Mouse (Mus musculus): ENCODE results near the gene Alyref. TPM values are rescaled to one million over a fixed set of nuclear protein-coding genes. Genes with fewer than 3 reads are reported as not detected.
A peak's percentile ranks its signal among the peaks of the same experiment; 100 is the strongest.
"Not testable (repeated sequence)": the region's sequence is repeated elsewhere in the genome, so short reads cannot be mapped to it uniquely, and the experiment has no call there.

Alyref gene
- polyA plus RNA-seq, 1 experiment from 2014 or later = 358 TPM

DNA sequence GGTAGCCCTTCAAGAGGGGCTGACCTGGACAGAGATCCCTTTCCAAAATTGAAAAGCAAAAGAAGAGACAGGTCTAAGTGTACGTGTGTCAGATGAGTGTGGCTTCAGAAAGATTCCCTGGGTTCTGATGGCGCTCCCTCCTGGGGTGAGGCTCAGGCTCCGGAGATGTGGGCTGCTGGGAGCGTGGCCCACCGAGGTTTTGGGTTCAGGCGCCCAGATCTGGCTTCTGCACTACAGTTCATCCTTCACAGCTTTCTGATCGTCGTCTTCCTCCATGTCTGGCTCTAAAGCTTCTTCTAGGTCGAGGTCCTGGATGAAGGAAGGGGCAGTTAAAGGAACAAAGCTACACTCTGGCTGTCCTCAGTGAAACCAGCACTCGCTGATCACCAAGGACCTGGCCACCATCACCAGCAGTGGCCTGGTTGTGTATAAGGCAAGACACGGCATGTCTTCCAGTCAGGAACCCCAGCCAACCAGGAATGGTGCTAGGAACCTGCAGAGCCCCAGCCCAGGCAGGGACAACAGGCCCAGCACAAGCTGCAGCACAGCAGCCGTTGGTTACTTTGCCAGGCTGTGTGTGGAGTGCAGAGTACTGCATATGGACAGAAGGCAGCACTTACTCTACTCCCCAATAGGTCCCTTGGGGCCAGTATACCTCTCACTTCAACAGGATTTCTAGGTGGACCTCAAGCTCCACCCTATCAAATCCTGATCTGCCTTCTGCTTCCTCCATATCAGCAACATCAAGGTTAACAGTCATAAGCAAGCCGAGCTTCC, 37.0 kb downstream of the Alyref start:
- no peak for ATAC-seq
- 96% methylated on average over 13 of the region's 13 CpGs for WGBS
- Histone ChIP-seq H3K9ac (replicated peaks) (no peak overlapping the region), H3K36me3 (peaks cover 74% of the 10 kb centered on the region), H3K4me3 (replicated peaks) (no peak overlapping the region), H3K27ac (no peak overlapping the region), H3K4me2 (replicated peaks) (no peak overlapping the region), H3K27me3 (no peaks in the 10 kb centered on the region), H3K9me3 (no peaks in the 10 kb centered on the region), H3K4me1 (replicated peaks) (no peaks in the 10 kb centered on the region)

DNA sequence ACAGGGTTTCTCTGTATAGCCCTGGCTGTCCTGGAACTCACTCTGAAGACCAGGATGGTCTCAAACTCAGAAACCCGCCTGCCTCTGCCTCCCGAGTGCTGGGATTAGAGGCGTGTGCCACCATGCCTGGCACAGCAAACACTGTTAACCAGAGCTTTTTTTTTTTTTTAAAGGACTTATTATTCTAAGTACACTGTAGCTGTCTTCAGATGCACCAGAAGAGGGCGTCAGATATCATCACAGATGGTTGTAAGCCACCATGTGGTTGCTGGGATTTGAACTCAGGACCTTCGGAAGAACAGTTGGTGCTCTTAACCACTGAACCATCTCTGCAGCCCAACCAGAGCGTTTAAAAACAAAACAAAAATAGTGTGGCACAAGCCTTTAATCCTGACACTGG, 39.3 kb downstream of the Alyref start:
- WGBS = 91% methylated on average over 6 of the region's 6 CpGs
- H3K4me3 ChIP-seq (replicated peaks); H3K4me1 ChIP-seq (replicated peaks); H3K4me2 ChIP-seq (replicated peaks); H3K27ac ChIP-seq; H3K9ac ChIP-seq (replicated peaks); H3K9me3 ChIP-seq; H3K27me3 ChIP-seq; ATAC-seq: not testable (repeated sequence)
- H3K36me3 ChIP-seq = peaks cover 52% of the 10 kb centered on the region

DNA sequence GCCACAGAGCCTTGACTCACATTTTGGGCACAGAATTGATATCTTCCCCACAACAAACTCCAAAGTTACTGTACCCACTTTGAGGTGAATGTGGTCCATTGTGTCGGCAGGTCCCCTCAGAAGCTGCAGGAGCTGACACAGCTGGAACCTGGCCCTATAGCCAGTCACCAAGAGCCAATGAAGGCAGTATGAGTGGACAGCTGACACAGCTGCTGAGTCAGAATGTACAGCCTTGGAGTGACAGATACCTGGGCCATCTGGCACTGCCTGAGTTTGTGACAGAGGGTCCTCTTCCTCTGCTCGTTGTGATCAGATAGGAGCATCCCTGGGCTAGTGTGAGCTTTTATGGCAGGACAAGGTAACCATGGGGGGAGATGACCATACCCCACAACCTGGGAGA, 42.9 kb downstream of the Alyref start:
- no peaks in the 10 kb centered on the region for H3K9me3 ChIP-seq
- H3K9ac ChIP-seq (replicated peaks) = no peak overlapping the region
- no peaks in the 10 kb centered on the region for H3K27me3 ChIP-seq
- H3K4me1 ChIP-seq (replicated peaks) = peaks cover 3% of the 10 kb centered on the region
- H3K4me3 ChIP-seq (replicated peaks) = no peak overlapping the region
- H3K4me2 ChIP-seq (replicated peaks) = no peak overlapping the region
- ATAC-seq = no peak
- 88% methylated on average over 2 of the region's 2 CpGs for WGBS
- no peak overlapping the region for H3K27ac ChIP-seq
- peaks cover 16% of the 10 kb centered on the region for H3K36me3 ChIP-seq

DNA sequence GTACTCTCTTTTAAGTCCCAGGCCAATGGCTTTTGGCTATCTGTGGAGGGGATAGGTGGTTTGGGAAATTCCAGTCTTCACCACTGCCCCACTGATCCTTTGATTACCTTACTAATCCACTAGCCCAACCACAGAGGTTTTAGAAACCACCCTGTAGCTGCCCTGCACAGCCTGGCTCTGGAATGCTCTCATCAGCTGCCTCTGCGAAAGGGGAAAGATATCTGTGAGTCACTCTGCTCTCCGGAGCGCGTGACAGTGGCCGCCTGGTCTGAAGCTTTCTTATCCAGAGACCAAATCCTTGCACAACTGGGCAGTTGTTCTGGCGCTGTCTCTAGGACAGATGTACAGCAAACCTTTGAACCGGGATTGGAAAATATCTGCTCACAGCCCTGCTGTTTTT, 43.3 kb downstream of the Alyref start:
- H3K36me3 ChIP-seq = peaks cover 12% of the 10 kb centered on the region

DNA sequence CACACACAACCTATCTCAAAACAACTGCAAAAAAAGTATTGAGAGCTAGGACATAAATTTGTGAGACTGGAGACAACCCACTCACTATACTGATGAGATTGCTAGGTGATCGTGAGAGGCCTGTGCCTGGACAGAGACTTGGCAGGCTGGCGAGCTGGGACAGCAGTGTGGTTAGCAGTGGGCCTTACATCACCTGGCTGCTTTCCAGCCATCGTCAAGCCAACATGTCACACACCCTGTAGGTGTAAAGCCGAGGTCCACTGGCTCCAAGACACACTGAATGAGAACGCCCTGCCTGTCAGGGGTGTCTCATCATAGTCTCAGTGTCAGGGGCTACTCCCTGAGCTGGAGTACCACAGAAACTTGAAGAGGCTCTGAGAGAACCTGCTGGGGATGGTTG, 45.4 kb downstream of the Alyref start:
- WGBS = 75% methylated on average over 5 of the region's 5 CpGs
- Histone ChIP-seq H3K27me3 (no peaks in the 10 kb centered on the region), H3K4me3 (replicated peaks) (no peak overlapping the region), H3K9ac (replicated peaks) (no peak overlapping the region), H3K4me2 (replicated peaks) (no peak overlapping the region), H3K9me3 (no peaks in the 10 kb centered on the region), H3K4me1 (replicated peaks) (peaks cover 21% of the 10 kb centered on the region), H3K27ac (no peak overlapping the region), H3K36me3 (no peaks in the 10 kb centered on the region)
- ATAC-seq = no peak

More for the DNA sequence above, 43.3 kb downstream of the Alyref start:
- WGBS = 82% methylated on average over 7 of the region's 7 CpGs
- H3K4me1 ChIP-seq (replicated peaks) = peaks cover 7% of the 10 kb centered on the region
- H3K27me3 ChIP-seq = no peaks in the 10 kb centered on the region
- no peak overlapping the region for H3K27ac ChIP-seq
- no peaks in the 10 kb centered on the region for H3K9me3 ChIP-seq
- no peak overlapping the region for H3K4me2 ChIP-seq (replicated peaks)
- H3K9ac ChIP-seq (replicated peaks) = no peak overlapping the region
- ATAC-seq = no peak
- H3K4me3 ChIP-seq (replicated peaks) = no peak overlapping the region

DNA sequence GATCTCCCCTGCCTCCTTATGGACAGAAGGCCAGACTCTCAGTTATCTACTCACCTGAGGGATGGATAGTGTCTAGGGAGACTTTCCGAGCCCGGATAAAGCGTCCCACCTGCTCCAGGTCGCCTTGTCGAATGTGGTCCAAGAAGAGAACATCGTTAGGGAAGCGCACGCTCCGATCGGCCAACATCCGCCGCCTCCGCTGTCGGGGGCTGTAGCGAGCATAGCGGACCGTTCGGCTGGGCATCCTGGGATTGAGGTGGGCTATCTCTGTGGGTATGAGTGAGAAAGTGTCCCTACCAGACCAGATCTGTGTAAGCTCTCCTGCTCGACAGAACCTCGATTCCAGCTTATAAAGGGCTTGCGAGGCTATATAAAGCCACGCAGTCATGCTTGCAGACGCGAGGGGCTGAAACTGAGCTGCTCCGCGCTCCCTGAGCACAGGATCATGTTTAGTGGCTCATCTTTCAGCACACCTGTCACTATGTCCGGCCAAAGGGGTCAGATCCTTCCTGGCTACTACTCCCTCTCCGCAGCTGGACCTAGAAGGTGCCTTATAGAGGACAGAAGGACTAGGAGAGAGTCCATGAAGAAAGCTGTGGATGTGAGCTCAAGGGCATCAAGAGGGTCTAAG, 47.2 kb downstream of the Alyref start, which contains the start of gene Ppp1r27:
Gene Ppp1r27 (minus strand): TSS at position 323 of the 631 bp plus-strand sequence.
- Histone ChIP-seq H3K9ac (replicated peaks) (peak within 1 kb of the TSS; percentile 98), H3K4me2 (replicated peaks) (peak within 1 kb of the TSS; percentile 96), H3K4me1 (replicated peaks) (peaks cover 29% of the 10 kb centered on the region), H3K9me3 (no peaks in the 10 kb centered on the region), H3K4me3 (replicated peaks) (peak within 1 kb of the TSS; percentile 99), H3K27me3 (no peaks in the 10 kb centered on the region), H3K36me3 (no peaks in the 10 kb centered on the region), H3K27ac (peak within 1 kb of the TSS; percentile 83)
- ATAC-seq = no peak
- WGBS = 94% methylated on average over 28 of the region's 28 CpGs

DNA sequence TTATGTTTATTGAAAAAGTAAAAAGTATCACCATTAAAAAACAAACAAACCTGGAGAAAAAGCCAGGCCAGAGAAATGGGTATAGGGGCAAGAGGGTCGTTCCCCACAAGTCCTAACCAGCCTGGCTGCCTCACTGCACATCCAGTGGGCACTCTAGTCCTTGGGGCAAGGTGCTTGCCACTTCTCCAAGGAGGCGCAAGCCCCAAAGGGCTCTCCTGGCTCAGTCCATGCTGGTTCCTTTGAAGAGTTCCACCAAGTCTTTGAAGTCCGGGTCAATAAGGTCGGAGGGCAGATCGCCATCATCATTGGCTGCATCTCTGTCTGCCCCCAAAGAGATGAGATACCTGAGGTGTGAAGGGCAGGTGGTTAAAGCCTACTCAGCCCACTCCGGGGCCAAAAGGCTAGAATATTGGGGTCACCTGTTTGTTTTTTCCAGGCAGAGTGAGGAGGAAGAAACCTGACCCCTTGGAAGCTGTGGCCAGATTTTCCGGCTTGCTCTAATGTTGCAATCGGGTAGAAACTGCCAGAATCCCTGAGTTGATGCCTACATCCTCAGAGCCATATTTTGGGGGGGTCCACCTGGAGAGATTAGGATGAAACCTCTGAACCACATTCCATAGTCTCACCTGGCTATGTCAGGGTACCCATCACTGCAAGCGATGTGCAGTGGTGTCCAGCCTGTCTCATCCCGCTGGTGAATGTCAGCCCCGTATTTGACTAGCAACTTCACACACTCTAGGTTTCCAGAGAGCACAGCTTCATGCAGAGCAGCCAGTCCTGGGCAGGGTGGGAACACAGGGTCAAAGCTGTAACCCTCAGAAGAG, 48.0 kb downstream of the Alyref start:
- Histone ChIP-seq H3K4me2 (replicated peaks) (peak overlapping the region; percentile 96), H3K27ac (peak overlapping the region; percentile 83), H3K27me3 (no peaks in the 10 kb centered on the region), H3K4me1 (replicated peaks) (peaks cover 31% of the 10 kb centered on the region), H3K36me3 (no peaks in the 10 kb centered on the region), H3K9ac (replicated peaks) (peak overlapping the region; percentile 98), H3K4me3 (replicated peaks) (peak overlapping the region; percentile 99), H3K9me3 (no peaks in the 10 kb centered on the region)
- peak; percentile 62 for ATAC-seq
- WGBS = 76% methylated on average over 11 of the region's 11 CpGs

DNA sequence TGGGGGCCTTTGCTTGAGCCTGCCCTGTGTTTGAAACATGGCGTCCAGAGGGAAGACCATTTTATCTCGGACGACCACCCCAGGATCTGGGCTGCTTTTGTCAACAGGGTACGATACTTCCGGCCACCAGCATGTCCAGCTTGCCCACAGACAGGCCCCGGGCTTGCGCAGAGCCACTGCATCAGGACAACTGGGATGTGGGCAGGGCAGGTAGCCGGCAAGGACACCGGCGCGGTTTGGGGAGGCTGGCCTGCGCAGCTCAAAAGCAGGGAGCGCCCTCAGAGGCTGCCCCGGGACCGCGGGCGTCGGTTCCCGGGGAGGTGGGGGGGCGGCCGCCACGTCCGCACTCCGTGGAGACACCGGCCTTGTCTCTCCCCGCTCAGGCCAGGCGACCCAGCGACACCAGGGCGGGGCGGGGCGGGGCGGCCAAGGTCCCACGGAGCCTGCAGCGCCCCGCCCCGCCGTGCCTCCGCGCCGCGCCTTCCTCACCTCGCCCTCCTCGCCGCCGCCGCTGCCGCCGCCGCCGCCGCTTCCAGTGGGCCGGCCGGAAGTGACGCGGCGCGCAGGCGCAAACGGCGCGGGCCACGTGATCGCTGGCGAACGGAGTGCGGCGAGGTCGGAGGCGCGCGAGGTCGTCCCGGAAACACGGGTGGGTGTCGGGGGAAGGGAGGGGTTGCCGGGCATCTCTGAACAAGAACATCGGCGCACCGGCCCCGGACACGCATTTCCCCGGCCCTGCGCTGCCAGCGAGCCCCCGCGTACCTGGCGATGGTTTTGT, 48.8 kb downstream of the Alyref start, which contains the start of gene Mcrip1:
Gene Mcrip1 (minus strand): TSS at position 560 of the 778 bp plus-strand sequence.
- H3K9me3 ChIP-seq = no peaks in the 10 kb centered on the region
- peak within 1 kb of the TSS; percentile 98 for H3K9ac ChIP-seq (replicated peaks)
- H3K4me3 ChIP-seq (replicated peaks) = peak within 1 kb of the TSS; percentile 99
- no peaks in the 10 kb centered on the region for H3K27me3 ChIP-seq
- under 1% methylated on average over 70 of the region's 87 CpGs for whole genome bisulfite sequencing
- peak within 1 kb of the TSS; percentile 83 for H3K27ac ChIP-seq
- peak; percentile 90 for ATAC-seq
- peak within 1 kb of the TSS; percentile 96 for H3K4me2 ChIP-seq (replicated peaks)
- H3K36me3 ChIP-seq = peaks cover 8% of the 10 kb centered on the region
- peaks cover 31% of the 10 kb centered on the region for H3K4me1 ChIP-seq (replicated peaks)

DNA sequence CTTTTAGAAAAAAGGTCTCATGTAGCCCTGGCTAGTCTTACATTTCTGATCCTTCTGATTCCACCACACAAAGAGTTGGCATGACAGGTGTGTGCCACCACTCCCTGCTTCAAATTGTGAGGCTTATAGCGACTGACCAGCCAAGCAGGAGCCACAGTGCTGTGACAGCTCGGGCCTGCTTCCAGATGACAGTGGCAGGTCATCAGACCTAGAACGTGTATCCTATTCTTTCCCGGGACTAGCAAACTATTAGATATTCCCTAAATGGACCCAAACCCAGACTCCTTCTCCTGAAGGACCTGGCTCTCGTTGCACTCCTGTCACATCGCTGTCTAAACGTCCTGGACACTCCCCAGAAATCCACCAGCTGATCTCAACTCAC, 49.4 kb downstream of the Alyref start:
- Histone ChIP-seq H3K9ac (replicated peaks) (peak overlapping the region; percentile 98), H3K4me2 (replicated peaks) (peak overlapping the region; percentile 96), H3K36me3 (peaks cover 14% of the 10 kb centered on the region), H3K4me1 (replicated peaks) (peaks cover 31% of the 10 kb centered on the region), H3K4me3 (replicated peaks) (peak overlapping the region; percentile 99), H3K27me3 (no peaks in the 10 kb centered on the region), H3K9me3 (no peaks in the 10 kb centered on the region), H3K27ac (peak overlapping the region; percentile 83)
- 32% methylated on average over 7 of the region's 7 CpGs for WGBS
- no peak for ATAC-seq

DNA sequence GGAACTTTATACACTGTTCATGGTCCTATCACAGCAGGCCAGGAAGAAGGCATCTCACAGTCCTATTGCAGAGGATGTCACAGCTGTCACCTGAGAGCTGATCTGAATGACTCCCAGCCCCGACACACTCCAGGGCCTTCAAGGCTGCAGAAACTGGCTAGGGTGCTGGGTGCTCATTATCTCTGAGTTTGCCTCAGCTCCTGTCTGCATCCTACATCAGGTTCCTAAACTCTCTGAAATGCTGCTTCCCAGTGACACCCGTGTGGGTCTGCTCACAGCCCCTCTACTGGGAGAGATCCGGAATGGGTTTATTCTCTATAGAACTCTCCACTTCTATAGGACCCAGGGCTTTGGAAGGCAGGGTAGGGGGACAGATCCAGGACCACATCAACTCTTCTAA, 50.0 kb downstream of the Alyref start:
- no peaks in the 10 kb centered on the region for H3K9me3 ChIP-seq
- H3K27me3 ChIP-seq = no peaks in the 10 kb centered on the region
- H3K36me3 ChIP-seq = peaks cover 20% of the 10 kb centered on the region
- H3K4me1 ChIP-seq (replicated peaks) = peaks cover 31% of the 10 kb centered on the region
- peak overlapping the region; percentile 99 for H3K4me3 ChIP-seq (replicated peaks)
- peak overlapping the region; percentile 98 for H3K9ac ChIP-seq (replicated peaks)
- 86% methylated on average over 3 of the region's 3 CpGs for WGBS
- peak overlapping the region; percentile 96 for H3K4me2 ChIP-seq (replicated peaks)
- ATAC-seq = no peak
- H3K27ac ChIP-seq = no peak overlapping the region

DNA sequence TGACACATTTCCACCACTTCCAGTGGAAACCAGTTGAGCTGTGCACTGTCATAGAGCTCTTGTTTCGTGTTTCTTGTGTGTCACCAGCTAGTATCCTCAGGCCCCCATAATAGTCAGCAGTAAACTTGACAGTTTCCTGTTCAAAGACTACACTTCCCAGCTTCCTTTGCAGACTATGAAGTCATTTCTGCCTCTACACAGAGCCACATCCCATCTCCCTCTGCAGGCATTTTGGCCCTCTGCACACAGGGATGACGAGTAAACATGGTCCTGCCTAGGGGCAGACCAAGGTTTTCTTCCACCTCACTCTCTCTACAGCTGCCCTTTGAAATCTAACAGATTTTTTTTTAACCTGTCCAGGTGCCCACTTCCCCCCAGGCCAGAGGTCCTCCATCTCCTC, 50.7 kb downstream of the Alyref start:
- WGBS = 71% methylated on average over 2 of the region's 2 CpGs
- Histone ChIP-seq H3K4me2 (replicated peaks) (peak overlapping the region; percentile 96; the same call in 1 of the 2 replicates), H3K9ac (replicated peaks) (0 out of 2 replicates have a peak overlapping the region, but pooled peaks have one; percentile 98), H3K36me3 (peaks cover 27% of the 10 kb centered on the region), H3K27me3 (no peaks in the 10 kb centered on the region), H3K4me3 (replicated peaks) (no peak overlapping the region), H3K9me3 (no peaks in the 10 kb centered on the region), H3K27ac (no peak overlapping the region), H3K4me1 (replicated peaks) (peaks cover 31% of the 10 kb centered on the region)
- no peak for ATAC-seq
